Comparison of ENCODE assay signal across 8 mouse cellular contexts in the genomic region with DNA sequence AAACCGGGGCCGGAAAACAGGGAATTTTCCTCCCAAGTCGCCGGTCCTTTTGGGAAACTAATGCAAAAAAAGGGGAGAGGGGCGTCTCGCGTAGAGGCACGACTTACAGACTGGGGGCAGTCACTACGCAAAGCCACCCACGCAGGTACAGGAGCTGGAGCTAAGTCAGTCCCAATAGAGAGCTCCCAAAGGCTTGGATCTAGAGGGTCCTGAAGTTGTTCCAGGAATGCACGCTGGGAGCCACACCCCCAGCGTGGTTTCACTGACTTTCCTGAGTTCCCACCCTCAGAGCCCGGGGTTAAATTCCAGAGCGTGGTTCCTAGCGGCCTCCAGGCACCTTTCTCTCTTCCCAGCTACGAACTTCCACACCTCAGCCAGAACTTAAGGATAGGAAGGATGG. TPM values are rescaled to one million over a fixed set of nuclear protein-coding genes. Genes with fewer than 3 reads are reported as not detected.
A peak's percentile ranks its signal among the peaks of the same experiment; 100 is the strongest.
DNase-seq lines count a peak whose midpoint lies in the region; ATAC-seq and TF ChIP-seq lines count a peak whose summit lies in the region.

No protein-coding gene starts in this region.

- peak overlapping the region; percentile 94 for H3K4me3 ChIP-seq in hindbrain, embryonic 12.5 days
- peak overlapping the region; percentile 47 for H3K4me3 ChIP-seq in olfactory bulb, adult 2 months (ENCODE audit: insufficient read depth, low read depth, low read length)

- TF ChIP-seq POLR2A in olfactory bulb, adult 2 months (IDR thresholded peaks at IDR 0.05; ENCODE audit: insufficient read depth, low read depth, low read length), result no peak

- ATAC-seq in hindbrain, embryonic 12.5 days (ENCODE audit: low FRiP score), result peak; percentile 75

- peak overlapping the region; percentile 78 for H3K4me2 ChIP-seq in hindbrain, embryonic 12.5 days (replicated peaks)

- peak overlapping the region; percentile 95 for H3K9ac ChIP-seq in hindbrain, embryonic 12.5 days

- no peaks in the 10 kb centered on the region for H3K27me3 ChIP-seq in hindbrain, embryonic 12.5 days

- DNase-seq in embryo, embryonic 10 days (ENCODE audit: low spot score), result peak; percentile 49
- no peak for DNase-seq in embryo, embryonic 9.5 days (ENCODE audit: extremely low spot score)
- DNase-seq in R1 (ENCODE audit: low read depth, low spot score), result peak; percentile 92
- peak; percentile 29 for DNase-seq in liver
- no peak for DNase-seq in right cerebral cortex, adult 2 months (ENCODE audit: low spot score in 2 of 2)
- DNase-seq in retina, embryonic 14.5 days (ENCODE audit: low spot score), result no peak

- H3K9me3 ChIP-seq in hindbrain, embryonic 12.5 days (replicated peaks), result no peaks in the 10 kb centered on the region

- peak overlapping the region; percentile 97; the same call in 1 of the 2 replicates for H3K27ac ChIP-seq in hindbrain, embryonic 12.5 days
- no peak overlapping the region for H3K27ac ChIP-seq in olfactory bulb, adult 2 months (ENCODE audit: insufficient read depth, low read depth, low read length)

- no peaks in the 10 kb centered on the region for H3K36me3 ChIP-seq in hindbrain, embryonic 12.5 days

- WGBS in hindbrain, embryonic 12.5 days, result under 1% methylated on average over 16 of the region's 16 CpGs
- WGBS in olfactory bulb, adult 2 months, result 2% methylated on average over 16 of the region's 16 CpGs

- peaks cover 20% of the 10 kb centered on the region for H3K4me1 ChIP-seq in hindbrain, embryonic 12.5 days
- H3K4me1 ChIP-seq in olfactory bulb, adult 2 months (ENCODE audit: control insufficient read depth, insufficient read depth, low read length), result peaks cover 7% of the 10 kb centered on the region

- TF ChIP-seq CTCF in olfactory bulb, adult 2 months (IDR thresholded peaks at IDR 0.05; ENCODE audit: insufficient read depth, low read depth, low read length), result no peak

RNA-seq across cellular contexts. Expression of a gene that starts 0.5 kb away (rescaled TPM):
- polyA plus RNA-seq in hindbrain, embryonic 12.5 days (2016; fragmentation: Nextera tagmentation; extraction: Ambion mirVana), result 38.5 and 41.0 TPM in 2 replicates
- polyA plus RNA-seq in olfactory bulb, adult 2 months (2012; ENCODE audit: insufficient read depth, insufficient read length, low replicate concordance, missing spikeins), result 76.8 TPM in 1 of 2 replicates, not detected in the other

RNA-seq across cellular contexts. Expression of a gene that starts 56.8 kb away (rescaled TPM):
- 57.1 and 62.1 TPM in 2 replicates for polyA plus RNA-seq in hindbrain, embryonic 12.5 days (2016; fragmentation: Nextera tagmentation; extraction: Ambion mirVana)
- polyA plus RNA-seq in olfactory bulb, adult 2 months (2012; ENCODE audit: insufficient read depth, insufficient read length, low replicate concordance, missing spikeins), result not detected in 2 replicates

Comparison
In these comparisons a context has a peak if more than half of its experiments do, and no peak if none do; other contexts are left out.
1. DNase-seq: peak in embryo, embryonic 10 days (single experiment), R1 (single experiment) and liver (single experiment); none in embryo, embryonic 9.5 days (single experiment), right cerebral cortex, adult 2 months (0 of 2) and retina, embryonic 14.5 days (single experiment).